Mouse (Mus musculus) ES-Bruce4 (cell line): ENCODE data around the gene Pcp4l1. TPM values are rescaled to one million over a fixed set of nuclear protein-coding genes. Genes with fewer than 3 reads are reported as not detected.

ENCODE experiments used
- H3K27ac ChIP-seq: 2 replicates; pipeline ENCODE4 v1.5.1; 2012; ENCODE audit warnings: low read length, inconsistent platforms; ENCODE audit not compliant: insufficient read depth
- H3K27me3 ChIP-seq: 2 replicates; pipeline ENCODE4 v1.6.1; 2012; ENCODE audit warnings: mild to moderate bottlenecking, low read length, inconsistent platforms; ENCODE audit not compliant: control insufficient read depth, poor library complexity, insufficient read depth, severe bottlenecking
- H3K36me3 ChIP-seq: 2 replicates; pipeline ENCODE4 v1.6.1; 2012; ENCODE audit warnings: inconsistent platforms, mild to moderate bottlenecking, low read length, moderate library complexity; ENCODE audit not compliant: control insufficient read depth, poor library complexity, insufficient read depth, severe bottlenecking
- H3K4me1 ChIP-seq: one replicate; pipeline ENCODE4 v1.8.1; 2011; ENCODE audit warnings: low read length; ENCODE audit not compliant: control insufficient read depth, insufficient read depth
- H3K4me3 ChIP-seq: 2 replicates; pipeline ENCODE4 v1.5.1; 2011; ENCODE audit warnings: low read depth, mild to moderate bottlenecking, low read length
- H3K9ac ChIP-seq: 2 replicates; pipeline ENCODE4 v1.6.1; 2012; ENCODE audit warnings: low read depth, mild to moderate bottlenecking, inconsistent platforms; ENCODE audit not compliant: poor library complexity, severe bottlenecking
- H3K9me3 ChIP-seq: replicated peaks from 2 replicates; pipeline ENCODE4 v1.6.1; 2012; ENCODE audit warnings: mild to moderate bottlenecking, low read length, inconsistent platforms; ENCODE audit not compliant: control insufficient read depth, poor library complexity, insufficient read depth, severe bottlenecking
- CTCF ChIP-seq: IDR thresholded peaks from one replicate; pipeline ENCODE4 v1.8.1; 2011; ENCODE audit warnings: low read depth, low read length
- EP300 ChIP-seq: IDR thresholded peaks from 2 replicates; pipeline ENCODE4 v1.6.1; 2011; ENCODE audit warnings: low read depth, low read length; ENCODE audit not compliant: insufficient read depth
- POLR2A ChIP-seq: IDR thresholded peaks from one replicate; pipeline ENCODE4 v1.8.1; 2011; ENCODE audit warnings: low read length; ENCODE audit not compliant: insufficient read depth
- polyA plus RNA-seq: library from polyadenylated mRNA; stranded (reverse); fragments of >200 nt; gene quantifications from 2 replicates; pipeline ENCODE4 v1.2.4, GENCODE M21; 2011; ENCODE audit warnings: low read depth; ENCODE audit not compliant: missing spikeins, insufficient read depth, insufficient read length

Pcp4l1 gene
- polyA plus RNA-seq, 1 experiment: 0.37 TPM

GRCm38 (mm10) chr1:171162526-171162925, 33.5 kb downstream of the Pcp4l1 start:
- Histone ChIP-seq H3K4me1 (no peaks in the 10 kb centered on the region), H3K4me3 (no peak overlapping the region), H3K36me3 (no peaks in the 10 kb centered on the region), H3K9ac (no peak overlapping the region), H3K27ac (no peak overlapping the region), H3K27me3 (no peaks in the 10 kb centered on the region), H3K9me3 (no peaks in the 10 kb centered on the region)
- TF ChIP-seq CTCF: no peak
- TF ChIP-seq EP300: no peak
- no peak for TF ChIP-seq POLR2A

GRCm38 (mm10) chr1:171159485-171159975, 36.5 kb downstream of the Pcp4l1 start:
- no peaks in the 10 kb centered on the region for H3K9me3 ChIP-seq
- H3K27ac ChIP-seq: no peak overlapping the region
- no peaks in the 10 kb centered on the region for H3K27me3 ChIP-seq
- TF ChIP-seq EP300 (no peak), CTCF (peak; percentile 56)
- H3K9ac ChIP-seq: no peak overlapping the region
- H3K4me1 ChIP-seq: no peaks in the 10 kb centered on the region
- no peaks in the 10 kb centered on the region for H3K36me3 ChIP-seq
- peak overlapping the region; percentile 56 for H3K4me3 ChIP-seq

- H3K4me3 ChIP-seq: no peak overlapping the region
- no peaks in the 10 kb centered on the region for H3K4me1 ChIP-seq
- H3K36me3 ChIP-seq: no peaks in the 10 kb centered on the region
- no peaks in the 10 kb centered on the region for H3K27me3 ChIP-seq
- H3K9me3 ChIP-seq: no peaks in the 10 kb centered on the region
- TF ChIP-seq CTCF: no peak
- TF ChIP-seq EP300: no peak
- no peak for TF ChIP-seq POLR2A
- H3K27ac ChIP-seq: no peak overlapping the region
- H3K9ac ChIP-seq: no peak overlapping the region
Observed at GRCm38 (mm10) chr1:171157965-171158364, 38.1 kb downstream of the Pcp4l1 start.

- Histone ChIP-seq H3K27me3 (no peaks in the 10 kb centered on the region), H3K36me3 (no peaks in the 10 kb centered on the region), H3K27ac (no peak overlapping the region), H3K4me1 (no peaks in the 10 kb centered on the region), H3K9me3 (no peaks in the 10 kb centered on the region), H3K9ac (no peak overlapping the region), H3K4me3 (no peak overlapping the region)
- TF ChIP-seq EP300 (no peak), CTCF (no peak), POLR2A (no peak)
Observed at GRCm38 (mm10) chr1:171156644-171157043, 39.4 kb downstream of the Pcp4l1 start.

- H3K4me3 ChIP-seq: no peak overlapping the region
Observed at GRCm38 (mm10) chr1:171151966-171152365, 44.1 kb downstream of the Pcp4l1 start.

GRCm38 (mm10) chr1:171150838-171151391, 45.2 kb downstream of the Pcp4l1 start:
- H3K27ac ChIP-seq: no peak overlapping the region
- no peaks in the 10 kb centered on the region for H3K9me3 ChIP-seq
- peak overlapping the region; percentile 63 for H3K4me3 ChIP-seq
- 0 out of 2 replicates have a peak, but pooled peaks cover 1% of the 10 kb centered on the region for H3K36me3 ChIP-seq
- no peaks in the 10 kb centered on the region for H3K27me3 ChIP-seq
- TF ChIP-seq POLR2A (no peak), EP300 (no peak)
- H3K9ac ChIP-seq: peak overlapping the region; percentile 51
- no peaks in the 10 kb centered on the region for H3K4me1 ChIP-seq

More at GRCm38 (mm10) chr1:171151966-171152365, 44.1 kb downstream of the Pcp4l1 start:
- no peaks in the 10 kb centered on the region for H3K9me3 ChIP-seq
- H3K27me3 ChIP-seq: no peaks in the 10 kb centered on the region
- no peak overlapping the region for H3K9ac ChIP-seq
- no peak for TF ChIP-seq EP300
- no peak for TF ChIP-seq POLR2A
- no peak for TF ChIP-seq CTCF
- H3K4me1 ChIP-seq: no peaks in the 10 kb centered on the region
- no peak overlapping the region for H3K27ac ChIP-seq
- no peaks in the 10 kb centered on the region for H3K36me3 ChIP-seq
